Mouse (Mus musculus): ENCODE results near the gene Smg6. TPM values are rescaled to one million over a fixed set of nuclear protein-coding genes. Genes with fewer than 3 reads are reported as not detected.

Smg6 gene
- total RNA-seq, 1 experiment = 19.9 TPM

DNA sequence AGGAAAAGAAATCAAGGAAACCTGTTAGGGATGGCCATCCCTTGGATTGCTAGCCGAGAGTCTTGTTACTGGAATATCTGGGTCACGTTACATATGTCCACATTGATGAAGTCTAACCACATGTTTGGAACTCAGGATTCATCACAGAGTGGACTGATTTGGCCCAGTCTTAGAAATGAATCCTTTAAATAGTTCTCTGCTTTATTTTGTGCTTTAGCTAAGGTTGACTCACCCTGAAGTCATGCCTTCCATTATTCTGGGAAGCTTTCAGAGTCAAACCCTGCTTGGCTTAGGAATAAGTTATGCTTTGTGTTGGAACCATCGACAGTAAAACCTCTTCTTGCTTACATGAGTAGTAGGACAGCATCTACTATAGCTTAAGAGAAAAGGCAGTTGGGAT lies 39.9 kb downstream of the Smg6 start:
- H3K4me1 ChIP-seq (ENCODE audit: control insufficient read depth in 2 of 2, insufficient read depth in 2 of 2, low read length in 2 of 2, poor library complexity in 1 of 2) = no peaks in the 10 kb centered on the region
- H3K9ac ChIP-seq (ENCODE audit: insufficient read depth, low read depth, low read length, poor library complexity, severe bottlenecking) = no peak overlapping the region
- H3K36me3 ChIP-seq (ENCODE audit: control insufficient read depth, insufficient read depth, low read length, poor library complexity, severe bottlenecking) = no peaks in the 10 kb centered on the region
- no peaks in the 10 kb centered on the region for H3K9me3 ChIP-seq (ENCODE audit: control insufficient read depth, insufficient read depth, low read depth, low read length)
- H3K27ac ChIP-seq (ENCODE audit: insufficient read depth, low read depth, low read length, poor library complexity, severe bottlenecking) = no peak overlapping the region
- in situ Hi-C loops (cut with MboI; ENCODE audit: low sequenced_read_pairs in 2 of 2, unreplicated experiment in 2 of 2) = no loop called here
- no peak for DNase-seq (ENCODE audit: low read depth, low spot score)
- no peak overlapping the region for H3K4me3 ChIP-seq (ENCODE audit: insufficient read depth in 1 of 2, low read depth in 1 of 2, low read length in 2 of 2, poor library complexity in 1 of 2, severe bottlenecking in 1 of 2)
- no peak for TF ChIP-seq MAFK (IDR thresholded peaks at IDR 0.05; ENCODE audit: insufficient read depth, low read depth, low read length)

- Histone ChIP-seq H3K9me3 (ENCODE audit: control insufficient read depth, insufficient read depth, low read depth, low read length) (no peaks in the 10 kb centered on the region), H3K36me3 (ENCODE audit: control insufficient read depth, insufficient read depth, low read length, poor library complexity, severe bottlenecking) (no peaks in the 10 kb centered on the region), H3K4me1 (ENCODE audit: control insufficient read depth in 2 of 2, insufficient read depth in 2 of 2, low read length in 2 of 2, poor library complexity in 1 of 2) (no peaks in the 10 kb centered on the region), H3K4me3 (ENCODE audit: insufficient read depth in 1 of 2, low read depth in 1 of 2, low read length in 2 of 2, poor library complexity in 1 of 2, severe bottlenecking in 1 of 2) (no peak overlapping the region), H3K27ac (ENCODE audit: insufficient read depth, low read depth, low read length, poor library complexity, severe bottlenecking) (no peak overlapping the region), H3K9ac (ENCODE audit: insufficient read depth, low read depth, low read length, poor library complexity, severe bottlenecking) (no peak overlapping the region)
- TF ChIP-seq ZNF384 (IDR thresholded peaks at IDR 0.05; ENCODE audit: low read depth, low read length) (no peak), MAFK (IDR thresholded peaks at IDR 0.05; ENCODE audit: insufficient read depth, low read depth, low read length) (no peak), HCFC1 (IDR thresholded peaks at IDR 0.05; ENCODE audit: borderline replicate concordance, insufficient read depth, low read length) (no peak), CHD2 (IDR thresholded peaks at IDR 0.05; ENCODE audit: low read depth, low read length) (no peak), ZC3H11A (IDR thresholded peaks at IDR 0.05; ENCODE audit: borderline replicate concordance, low read depth, low read length) (no peak)
- no peak for DNase-seq (ENCODE audit: low read depth, low spot score)
- in situ Hi-C loops (cut with MboI; ENCODE audit: low sequenced_read_pairs in 2 of 2, unreplicated experiment in 2 of 2) = no loop called here
These were observed 47.9 kb downstream of the Smg6 start for GRCm38 (mm10) chr11:74973290-74974157.

- TF ChIP-seq MAFK (IDR thresholded peaks at IDR 0.05; ENCODE audit: insufficient read depth, low read depth, low read length) (no peak), CHD2 (IDR thresholded peaks at IDR 0.05; ENCODE audit: low read depth, low read length) (no peak), ZNF384 (IDR thresholded peaks at IDR 0.05; ENCODE audit: low read depth, low read length) (no peak), ZC3H11A (IDR thresholded peaks at IDR 0.05; ENCODE audit: borderline replicate concordance, low read depth, low read length) (no peak), HCFC1 (IDR thresholded peaks at IDR 0.05; ENCODE audit: borderline replicate concordance, insufficient read depth, low read length) (no peak)
- Histone ChIP-seq H3K4me1 (ENCODE audit: control insufficient read depth in 2 of 2, insufficient read depth in 2 of 2, low read length in 2 of 2, poor library complexity in 1 of 2) (no peaks in the 10 kb centered on the region), H3K4me3 (ENCODE audit: insufficient read depth in 1 of 2, low read depth in 1 of 2, low read length in 2 of 2, poor library complexity in 1 of 2, severe bottlenecking in 1 of 2) (no peak overlapping the region), H3K27ac (ENCODE audit: insufficient read depth, low read depth, low read length, poor library complexity, severe bottlenecking) (no peak overlapping the region), H3K9ac (ENCODE audit: insufficient read depth, low read depth, low read length, poor library complexity, severe bottlenecking) (no peak overlapping the region), H3K9me3 (ENCODE audit: control insufficient read depth, insufficient read depth, low read depth, low read length) (no peaks in the 10 kb centered on the region), H3K36me3 (ENCODE audit: control insufficient read depth, insufficient read depth, low read length, poor library complexity, severe bottlenecking) (no peaks in the 10 kb centered on the region)
- DNase-seq (ENCODE audit: low read depth, low spot score) = no peak
- in situ Hi-C loops (cut with MboI; ENCODE audit: low sequenced_read_pairs in 2 of 2, unreplicated experiment in 2 of 2) = no loop called here
These were observed 49.0 kb downstream of the Smg6 start for GRCm38 (mm10) chr11:74974615-74975014.

- H3K9ac ChIP-seq (ENCODE audit: insufficient read depth, low read depth, low read length, poor library complexity, severe bottlenecking) = no peak overlapping the region
- TF ChIP-seq ZC3H11A (IDR thresholded peaks at IDR 0.05; ENCODE audit: borderline replicate concordance, low read depth, low read length) = no peak
- no peak for TF ChIP-seq HCFC1 (IDR thresholded peaks at IDR 0.05; ENCODE audit: borderline replicate concordance, insufficient read depth, low read length)
- no peak for TF ChIP-seq MAFK (IDR thresholded peaks at IDR 0.05; ENCODE audit: insufficient read depth, low read depth, low read length)
- no peak for TF ChIP-seq CHD2 (IDR thresholded peaks at IDR 0.05; ENCODE audit: low read depth, low read length)
- TF ChIP-seq ZNF384 (IDR thresholded peaks at IDR 0.05; ENCODE audit: low read depth, low read length) = no peak
- H3K36me3 ChIP-seq (ENCODE audit: control insufficient read depth, insufficient read depth, low read length, poor library complexity, severe bottlenecking) = no peaks in the 10 kb centered on the region
- H3K9me3 ChIP-seq (ENCODE audit: control insufficient read depth, insufficient read depth, low read depth, low read length) = no peaks in the 10 kb centered on the region
- H3K27ac ChIP-seq (ENCODE audit: insufficient read depth, low read depth, low read length, poor library complexity, severe bottlenecking) = no peak overlapping the region
- in situ Hi-C loops (cut with MboI; ENCODE audit: low sequenced_read_pairs in 2 of 2, unreplicated experiment in 2 of 2) = no loop called here
- no peak for DNase-seq (ENCODE audit: low read depth, low spot score)
- no peak overlapping the region for H3K4me3 ChIP-seq (ENCODE audit: insufficient read depth in 1 of 2, low read depth in 1 of 2, low read length in 2 of 2, poor library complexity in 1 of 2, severe bottlenecking in 1 of 2)
- no peaks in the 10 kb centered on the region for H3K4me1 ChIP-seq (ENCODE audit: control insufficient read depth in 2 of 2, insufficient read depth in 2 of 2, low read length in 2 of 2, poor library complexity in 1 of 2)
These were observed 51.4 kb downstream of the Smg6 start for GRCm38 (mm10) chr11:74976835-74977687.
